Mouse (Mus musculus): ENCODE results near the gene Dcps. TPM values are rescaled to one million over a fixed set of nuclear protein-coding genes. Genes with fewer than 3 reads are reported as not detected.

Gene Dcps
- polyA plus RNA-seq, 1 experiment, result 25.3 TPM

- H3K27ac ChIP-seq (ENCODE audit: insufficient read depth, low read length), result no peak overlapping the region
- H3K4me1 ChIP-seq (ENCODE audit: control insufficient read depth, insufficient read depth, low read length), result no peaks in the 10 kb centered on the region
- peak overlapping the region; percentile 96; the same call in 1 of the 2 replicates for H3K4me3 ChIP-seq (ENCODE audit: insufficient read depth, low read length)
- TF ChIP-seq POLR2A (IDR thresholded peaks at IDR 0.05; ENCODE audit: extremely low read depth, insufficient read depth, low read length) (no peak), CTCF (IDR thresholded peaks at IDR 0.05; ENCODE audit: extremely low read depth, insufficient read depth, low read length) (no peak)
These were observed 60.6 kb downstream of the Dcps start for GRCm38 (mm10) chr9:35115299-35115698.

GRCm38 (mm10) chr9:35114234-35114633, 61.6 kb downstream of the Dcps start:
- no peaks in the 10 kb centered on the region for H3K4me1 ChIP-seq (ENCODE audit: control insufficient read depth, insufficient read depth, low read length)
- TF ChIP-seq CTCF (IDR thresholded peaks at IDR 0.05; ENCODE audit: extremely low read depth, insufficient read depth, low read length) (no peak), POLR2A (IDR thresholded peaks at IDR 0.05; ENCODE audit: extremely low read depth, insufficient read depth, low read length) (no peak)
- no peak overlapping the region for H3K27ac ChIP-seq (ENCODE audit: insufficient read depth, low read length)
- no peak overlapping the region for H3K4me3 ChIP-seq (ENCODE audit: insufficient read depth, low read length)

DNA sequence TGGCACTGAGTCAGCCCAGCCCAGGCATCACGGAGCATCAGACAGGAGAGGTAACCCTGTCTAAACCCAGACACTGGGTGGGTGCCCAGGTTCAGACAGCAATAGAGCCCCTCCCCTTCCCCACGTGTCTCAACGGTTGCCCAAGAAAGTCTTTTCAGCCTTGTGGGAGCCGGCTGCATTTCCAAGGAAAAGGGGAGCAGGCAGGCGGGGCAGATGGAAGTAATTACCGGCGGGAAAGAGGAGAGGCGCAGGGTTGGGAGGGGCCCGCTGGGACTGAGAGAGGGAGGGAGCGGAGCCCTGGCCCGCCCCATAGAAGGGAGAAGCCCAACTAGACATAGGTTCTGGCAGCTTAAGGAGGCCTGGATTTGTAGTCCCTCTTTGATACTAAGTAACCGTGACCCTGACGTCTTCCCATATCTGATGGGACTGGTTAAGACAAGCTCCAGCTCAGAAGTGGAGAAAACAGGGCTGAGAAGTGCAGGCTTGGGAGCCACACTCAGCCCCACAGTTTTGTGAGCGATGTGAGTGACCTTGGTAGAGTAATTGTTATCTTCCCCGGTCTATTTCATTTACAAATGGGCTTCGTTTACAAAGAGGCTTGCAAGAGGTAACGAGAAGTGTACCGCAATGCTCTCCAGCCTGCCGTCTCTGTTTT, 63.8 kb downstream of the Dcps start:
- peak overlapping the region; percentile 32; the same call in 1 of the 2 replicates for H3K27ac ChIP-seq (ENCODE audit: insufficient read depth, low read length)
- H3K4me1 ChIP-seq (ENCODE audit: control insufficient read depth, insufficient read depth, low read length), result peaks cover 3% of the 10 kb centered on the region; the same call in 1 of the 2 replicates
- TF ChIP-seq CTCF (IDR thresholded peaks at IDR 0.05; ENCODE audit: extremely low read depth, insufficient read depth, low read length) (no peak), POLR2A (IDR thresholded peaks at IDR 0.05; ENCODE audit: extremely low read depth, insufficient read depth, low read length) (no peak)
- H3K4me3 ChIP-seq (ENCODE audit: insufficient read depth, low read length), result no peak overlapping the region

- H3K27ac ChIP-seq (ENCODE audit: insufficient read depth, low read length), result peak overlapping the region; percentile 3
- H3K4me3 ChIP-seq (ENCODE audit: insufficient read depth, low read length), result no peak overlapping the region
- TF ChIP-seq CTCF (IDR thresholded peaks at IDR 0.05; ENCODE audit: extremely low read depth, insufficient read depth, low read length) (no peak), POLR2A (IDR thresholded peaks at IDR 0.05; ENCODE audit: extremely low read depth, insufficient read depth, low read length) (no peak)
- H3K4me1 ChIP-seq (ENCODE audit: control insufficient read depth, insufficient read depth, low read length), result peaks cover 3% of the 10 kb centered on the region; the same call in 1 of the 2 replicates
These were observed 64.4 kb downstream of the Dcps start for GRCm38 (mm10) chr9:35111446-35111845.

DNA sequence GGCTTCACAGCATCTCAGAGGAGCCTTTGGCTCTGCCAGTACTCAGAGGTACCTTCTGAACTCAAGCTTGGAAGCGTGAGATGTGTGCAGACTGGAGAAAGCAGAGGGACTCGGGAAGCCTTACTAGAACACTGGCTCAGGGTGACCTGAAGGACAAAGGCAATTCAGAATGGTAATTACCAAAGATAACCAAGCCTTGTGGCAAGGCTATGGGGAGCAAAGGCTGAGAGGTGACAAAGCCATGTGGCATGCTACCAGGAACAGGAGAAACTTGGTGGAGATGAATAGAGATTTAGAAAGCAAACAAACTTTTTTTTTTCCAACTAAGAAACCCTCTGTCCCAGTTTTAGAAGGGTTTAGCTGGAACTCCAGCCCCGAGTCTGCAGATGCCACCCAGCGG, 65.3 kb downstream of the Dcps start:
- Histone ChIP-seq H3K4me1 (ENCODE audit: control insufficient read depth, insufficient read depth, low read length) (peaks cover 3% of the 10 kb centered on the region), H3K4me3 (ENCODE audit: insufficient read depth, low read length) (no peak overlapping the region), H3K27ac (ENCODE audit: insufficient read depth, low read length) (no peak overlapping the region)
- TF ChIP-seq CTCF (IDR thresholded peaks at IDR 0.05; ENCODE audit: extremely low read depth, insufficient read depth, low read length) (no peak), POLR2A (IDR thresholded peaks at IDR 0.05; ENCODE audit: extremely low read depth, insufficient read depth, low read length) (no peak)

- H3K27ac ChIP-seq (ENCODE audit: insufficient read depth, low read length), result no peak overlapping the region
- H3K4me3 ChIP-seq (ENCODE audit: insufficient read depth, low read length), result no peak overlapping the region
- peaks cover 3% of the 10 kb centered on the region for H3K4me1 ChIP-seq (ENCODE audit: control insufficient read depth, insufficient read depth, low read length)
- no peak for TF ChIP-seq POLR2A (IDR thresholded peaks at IDR 0.05; ENCODE audit: extremely low read depth, insufficient read depth, low read length)
- TF ChIP-seq CTCF (IDR thresholded peaks at IDR 0.05; ENCODE audit: extremely low read depth, insufficient read depth, low read length), result no peak
These were observed 65.8 kb downstream of the Dcps start for GRCm38 (mm10) chr9:35110051-35110450.

DNA sequence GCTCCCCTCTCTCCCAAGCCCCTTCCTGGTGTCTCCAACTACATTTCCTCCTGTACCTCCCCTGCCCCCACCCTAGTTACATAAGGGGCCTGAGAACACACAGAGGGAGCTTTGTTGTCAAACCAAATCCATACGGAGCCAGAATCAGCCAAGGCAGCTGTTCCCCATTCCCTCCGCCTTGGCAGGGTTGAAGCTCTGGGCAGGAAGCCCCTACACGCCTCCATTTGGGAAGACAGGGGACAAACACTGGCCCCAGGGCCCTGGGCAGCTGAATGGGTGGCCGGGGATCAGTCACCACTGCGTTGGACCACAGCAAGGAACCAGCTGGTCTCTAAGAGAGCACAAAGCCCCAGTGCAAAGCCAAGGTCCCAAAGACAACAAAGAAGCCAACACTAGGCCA, 66.9 kb downstream of the Dcps start:
- TF ChIP-seq POLR2A (IDR thresholded peaks at IDR 0.05; ENCODE audit: extremely low read depth, insufficient read depth, low read length) (no peak), CTCF (IDR thresholded peaks at IDR 0.05; ENCODE audit: extremely low read depth, insufficient read depth, low read length) (no peak)
- Histone ChIP-seq H3K4me3 (ENCODE audit: insufficient read depth, low read length) (no peak overlapping the region), H3K4me1 (ENCODE audit: control insufficient read depth, insufficient read depth, low read length) (peaks cover 3% of the 10 kb centered on the region), H3K27ac (ENCODE audit: insufficient read depth, low read length) (peak overlapping the region; percentile 87)

GRCm38 (mm10) chr9:35108066-35108465, 67.8 kb downstream of the Dcps start:
- Histone ChIP-seq H3K27ac (ENCODE audit: insufficient read depth, low read length) (peak overlapping the region; percentile 87; the same call in 1 of the 2 replicates), H3K4me1 (ENCODE audit: control insufficient read depth, insufficient read depth, low read length) (peaks cover 3% of the 10 kb centered on the region), H3K4me3 (ENCODE audit: insufficient read depth, low read length) (no peak overlapping the region)
- TF ChIP-seq CTCF (IDR thresholded peaks at IDR 0.05; ENCODE audit: extremely low read depth, insufficient read depth, low read length) (no peak), POLR2A (IDR thresholded peaks at IDR 0.05; ENCODE audit: extremely low read depth, insufficient read depth, low read length) (no peak)

- TF ChIP-seq CTCF (IDR thresholded peaks at IDR 0.05; ENCODE audit: extremely low read depth, insufficient read depth, low read length), result no peak
- no peak for TF ChIP-seq POLR2A (IDR thresholded peaks at IDR 0.05; ENCODE audit: extremely low read depth, insufficient read depth, low read length)
- Histone ChIP-seq H3K4me3 (ENCODE audit: insufficient read depth, low read length) (no peak overlapping the region), H3K4me1 (ENCODE audit: control insufficient read depth, insufficient read depth, low read length) (peaks cover 3% of the 10 kb centered on the region), H3K27ac (ENCODE audit: insufficient read depth, low read length) (no peak overlapping the region)
These were observed 68.5 kb downstream of the Dcps start for GRCm38 (mm10) chr9:35107396-35107795.
